Mouse (Mus musculus): Measurements from ENCODE around the gene B3gnt6. TPM values are rescaled to one million over a fixed set of nuclear protein-coding genes. Genes with fewer than 3 reads are reported as not detected.

Gene B3gnt6
- polyA plus RNA-seq, 2 experiments from 2014 or later = not detected

- ATAC-seq = no peak
These were observed 50.4 kb downstream of the B3gnt6 start for GRCm38 (mm10) chr7:98148721-98149407.

GRCm38 (mm10) chr7:98147766-98148165, 51.5 kb downstream of the B3gnt6 start:
- ATAC-seq = no peak

GRCm38 (mm10) chr7:98146447-98146845, 52.8 kb downstream of the B3gnt6 start:
- no peak for ATAC-seq

GRCm38 (mm10) chr7:98145842-98146446, 53.3 kb downstream of the B3gnt6 start:
- no peak for ATAC-seq

- no peak for ATAC-seq
These were observed 53.9 kb downstream of the B3gnt6 start, which contains the start of gene Omp for GRCm38 (mm10) chr7:98145402-98145801. Omp (minus strand) TSS chr7:98145502.

- no peak for ATAC-seq
These were observed 56.6 kb downstream of the B3gnt6 start for GRCm38 (mm10) chr7:98142648-98143047.

Other genes starting within 250 kb of the B3gnt6 start
- 1 to 10 TPM; 1.0 to 3.1 TPM for gene Myo7a, start 80.0 kb downstream of the B3gnt6 start, polyA plus RNA-seq (2017; shearing (Covaris generic))
- gene Omp, start 54.0 kb downstream of the B3gnt6 start, polyA plus RNA-seq (2017; shearing (Covaris generic)) = not detected
- gene Capn5, start 21.2 kb downstream of the B3gnt6 start, polyA plus RNA-seq (2017; shearing (Covaris generic)) = 1 to 10 TPM in 1 of 2 experiments, under 1 TPM in 1; 0.90 to 1.5 TPM
- 10 to 100 TPM in 1 of 2 experiments, 1 to 10 TPM in 1; 9.3 to 17.1 TPM for gene Acer3, start 121.7 kb upstream of the B3gnt6 start, polyA plus RNA-seq (2017; shearing (Covaris generic))
- gene Tsku, start 161.8 kb upstream of the B3gnt6 start, polyA plus RNA-seq (2017; shearing (Covaris generic)) = not detected
- gene Gucy2d, start 240.9 kb upstream of the B3gnt6 start, polyA plus RNA-seq (2017; shearing (Covaris generic)) = not detected